Mouse (Mus musculus) heart, embryonic 14.5 days (tissue): ENCODE measurements around the gene Nek6. TPM values are rescaled to one million over a fixed set of nuclear protein-coding genes. Genes with fewer than 3 reads are reported as not detected.

Source experiments
- ATAC-seq: fragments of 200-750 bp; cut with Nextera tagmentation; 2 replicates; pipeline ENCODE4 v1.8.0; 2017; ENCODE audit warnings: low read depth, moderate TSS enrichment; ENCODE audit not compliant: insufficient number of reproducible peaks, insufficient read depth, low FRiP score
- H3K27ac ChIP-seq, 2 experiments: fragments of 200-500 bp in 1 of 2; fragments of 300-500 bp in 1 of 2; sonication (generic) in 1 of 2; replicated peaks in 1 of 2; 2 replicates each; pipeline ENCODE4 v1.5.1; 2012 to 2014; ENCODE audit warnings: low read depth in 2 of 2, low read length in 2 of 2, control low read depth in 1 of 2, mild to moderate bottlenecking in 1 of 2, mixed read lengths in 1 of 2; ENCODE audit not compliant: control insufficient read depth in 1 of 2, insufficient read depth in 1 of 2
- H3K27me3 ChIP-seq: fragments of 300-500 bp; sonication (generic); 2 replicates; pipeline ENCODE4 v1.6.1; 2014; ENCODE audit warnings: mild to moderate bottlenecking, low read length, control low read depth; ENCODE audit not compliant: control insufficient read depth, insufficient read depth
- H3K36me3 ChIP-seq: fragments of 300-500 bp; sonication (generic); 2 replicates; pipeline ENCODE4 v1.6.1; 2014; ENCODE audit warnings: mild to moderate bottlenecking, control low read depth, low read length, mixed read lengths; ENCODE audit not compliant: control insufficient read depth, insufficient read depth
- H3K4me1 ChIP-seq, 2 experiments: fragments of 200-500 bp in 1 of 2; fragments of 300-500 bp in 1 of 2; sonication (generic) in 1 of 2; 2 replicates each; pipeline ENCODE4 v1.6.1; 2012 to 2014; ENCODE audit warnings: low read length in 2 of 2, control low read depth in 1 of 2, mixed read lengths in 1 of 2; ENCODE audit not compliant: control insufficient read depth in 2 of 2, insufficient read depth in 2 of 2
- H3K4me2 ChIP-seq: fragments of 300-500 bp; sonication (generic); 2 replicates; pipeline ENCODE4 v1.6.1; 2014; ENCODE audit warnings: mild to moderate bottlenecking, low read length
- H3K4me3 ChIP-seq, 2 experiments: fragments of 200-500 bp in 1 of 2; fragments of 300-500 bp in 1 of 2; sonication (generic) in 1 of 2; 2 replicates each; pipeline ENCODE4 v1.5.1; 2012 to 2014; ENCODE audit warnings: low read length in 2 of 2, mild to moderate bottlenecking in 2 of 2, control low read depth in 1 of 2, low read depth in 1 of 2, moderate library complexity in 1 of 2; ENCODE audit not compliant: control insufficient read depth in 1 of 2, insufficient read depth in 1 of 2
- H3K9ac ChIP-seq: fragments of 300-500 bp; sonication (generic); 2 replicates; pipeline ENCODE4 v1.6.1; 2014; ENCODE audit warnings: mild to moderate bottlenecking, low read length
- H3K9me3 ChIP-seq: fragments of 300-500 bp; sonication (generic); 2 replicates; pipeline ENCODE4 v1.6.1; 2016; ENCODE audit warnings: low read length, control low read depth; ENCODE audit not compliant: control insufficient read depth
- WGBS: fragments of 180-500 bp; shearing (Covaris S2); extraction: QIAGEN DNeasy Blood & Tissue Kit; methylation state at CpG from one replicate; pipeline ENCODE4 v1.1.7; 2014; 5-methylcytosine and 5-hydroxymethylcytosine counted together
- polyA plus RNA-seq: library from polyadenylated mRNA; unstranded; fragments of >200 nt; fragmentation: Nextera tagmentation; extraction: Ambion mirVana; gene quantifications from 2 replicates; pipeline ENCODE4 v1.2.1, GENCODE M21; 2014

The Nek6 gene
- polyA plus RNA-seq, 1 experiment from 2014 or later = 69.7 TPM

- Histone ChIP-seq H3K4me3 (no peak overlapping the region), H3K9me3 (no peaks in the 10 kb centered on the region), H3K36me3 (no peaks in the 10 kb centered on the region), H3K4me2 (no peak overlapping the region), H3K27me3 (no peaks in the 10 kb centered on the region), H3K27ac (peak overlapping the region in 1 of 2 experiments; percentile 55; a peak in 2 of 4 replicates), H3K9ac (0 out of 2 replicates have a peak overlapping the region, but pooled peaks have one; percentile 4), H3K4me1 (peaks cover 58 to 72% of the 10 kb centered on the region in 2 experiments)
- ATAC-seq = no peak
- WGBS = 45% methylated on average over 8 of the region's 8 CpGs
Measured at GRCm38 (mm10) chr2:38536331-38536731, 24.9 kb downstream of the Nek6 start.

DNA sequence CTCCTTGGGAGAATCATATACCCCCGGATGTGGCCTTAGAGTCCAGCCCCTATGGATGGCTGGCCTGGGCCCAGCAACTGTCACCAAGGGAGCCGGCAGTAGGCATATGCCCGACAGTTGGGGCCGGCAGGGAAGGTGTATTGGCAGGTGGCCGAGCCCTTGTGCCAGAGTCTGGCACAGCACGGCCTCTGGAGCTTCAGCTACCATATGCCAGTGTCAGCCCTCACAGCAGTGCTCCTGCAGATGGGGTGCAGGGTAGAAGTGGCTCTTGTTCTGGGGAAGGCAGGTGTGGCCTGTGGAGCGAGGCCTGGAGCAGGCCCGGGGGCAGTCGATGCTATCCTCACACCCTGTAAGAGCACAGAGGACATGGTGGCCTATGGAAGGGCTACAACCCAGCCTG lies 28.2 kb downstream of the Nek6 start:
- H3K36me3 ChIP-seq = no peaks in the 10 kb centered on the region
- H3K4me3 ChIP-seq = no peak overlapping the region
- H3K9me3 ChIP-seq = no peaks in the 10 kb centered on the region
- WGBS = 85% methylated on average over 9 of the region's 9 CpGs
- H3K4me1 ChIP-seq = peaks cover 43 to 62% of the 10 kb centered on the region in 2 experiments
- H3K27ac ChIP-seq = no peak overlapping the region
- ATAC-seq = no peak
- no peaks in the 10 kb centered on the region for H3K27me3 ChIP-seq
- no peak overlapping the region for H3K9ac ChIP-seq
- H3K4me2 ChIP-seq = no peak overlapping the region

- Histone ChIP-seq H3K4me3 (no peak overlapping the region), H3K4me2 (peak overlapping the region; percentile 27; the same call in 1 of the 2 replicates), H3K9ac (0 out of 2 replicates have a peak overlapping the region, but pooled peaks have one; percentile 21), H3K27ac (peak overlapping the region; percentile 3 to 63; a peak in 2 of 4 replicates), H3K36me3 (no peaks in the 10 kb centered on the region), H3K4me1 (peaks cover 37 to 62% of the 10 kb centered on the region in 2 experiments), H3K27me3 (no peaks in the 10 kb centered on the region), H3K9me3 (no peaks in the 10 kb centered on the region)
- WGBS = 72% methylated on average over 6 of the region's 6 CpGs
- ATAC-seq = no peak
Measured at GRCm38 (mm10) chr2:38540666-38541065, 29.2 kb downstream of the Nek6 start.

DNA sequence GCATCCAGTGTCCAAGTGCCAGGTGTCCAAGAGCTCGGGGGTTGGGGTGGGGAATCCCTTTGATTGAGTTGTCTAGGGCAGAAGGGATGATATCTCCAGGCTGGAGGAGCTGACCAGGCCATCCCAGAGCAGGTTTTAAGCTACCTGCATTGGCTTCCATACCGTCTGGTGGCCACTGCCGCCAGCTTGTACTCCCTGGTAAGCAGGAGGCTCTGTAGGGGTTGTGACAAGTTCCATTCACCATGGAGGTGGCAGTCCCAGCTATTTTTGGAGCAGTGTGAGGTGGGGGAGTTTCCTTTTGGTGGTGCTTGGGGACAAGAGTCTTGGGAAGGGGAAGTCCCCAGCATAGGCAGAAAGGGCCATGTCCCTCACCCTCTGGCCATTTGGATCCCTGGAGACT lies 29.7 kb downstream of the Nek6 start:
- Histone ChIP-seq H3K4me1 (peaks cover 37 to 62% of the 10 kb centered on the region in 2 experiments), H3K27me3 (no peaks in the 10 kb centered on the region), H3K4me2 (peak overlapping the region; percentile 27; the same call in 1 of the 2 replicates), H3K9ac (peak overlapping the region; percentile 21; the same call in 1 of the 2 replicates), H3K9me3 (no peaks in the 10 kb centered on the region), H3K4me3 (no peak overlapping the region), H3K36me3 (no peaks in the 10 kb centered on the region), H3K27ac (peak overlapping the region; percentile 3 to 63; a peak in 3 of 4 replicates)
- ATAC-seq = peak; percentile 51
- WGBS = 38% methylated on average over 3 of the region's 3 CpGs

DNA sequence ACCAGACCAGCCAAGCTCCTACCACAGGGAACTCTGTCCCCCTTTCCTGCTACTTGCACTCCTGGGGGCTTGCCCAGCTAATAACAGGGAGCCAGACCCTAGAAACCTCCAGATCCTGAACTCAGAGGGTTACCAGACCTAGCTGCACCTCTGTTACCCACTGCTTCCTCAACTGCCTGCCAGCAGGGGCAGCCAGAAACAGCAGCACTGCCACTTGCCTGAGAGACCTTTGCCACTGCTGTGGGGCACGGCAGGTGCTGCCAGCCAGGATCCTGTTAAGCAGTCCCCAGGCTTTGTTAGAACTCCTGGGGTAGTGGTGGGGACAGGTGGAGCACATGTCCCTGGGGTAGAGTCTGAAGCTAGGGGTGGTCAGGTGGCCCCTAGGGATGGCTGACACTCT lies 30.1 kb downstream of the Nek6 start:
- peak overlapping the region; percentile 27; the same call in 1 of the 2 replicates for H3K9ac ChIP-seq
- no peaks in the 10 kb centered on the region for H3K9me3 ChIP-seq
- H3K4me1 ChIP-seq = peaks cover 37 to 62% of the 10 kb centered on the region in 2 experiments
- ATAC-seq = no peak
- peak overlapping the region; percentile 27; the same call in 1 of the 2 replicates for H3K4me2 ChIP-seq
- peak overlapping the region; percentile 3 to 63; a peak in 3 of 4 replicates for H3K27ac ChIP-seq
- no peak overlapping the region for H3K4me3 ChIP-seq
- no peaks in the 10 kb centered on the region for H3K27me3 ChIP-seq
- 48% methylated on average over 1 of the region's 1 CpGs for WGBS
- H3K36me3 ChIP-seq = no peaks in the 10 kb centered on the region

GRCm38 (mm10) chr2:38542366-38542765 lies 30.9 kb downstream of the Nek6 start:
- 19% methylated on average over 1 of the region's 1 CpGs for WGBS
- Histone ChIP-seq H3K27ac (no peak overlapping the region), H3K4me3 (no peak overlapping the region), H3K4me2 (no peak overlapping the region), H3K9ac (no peak overlapping the region), H3K36me3 (no peaks in the 10 kb centered on the region), H3K27me3 (no peaks in the 10 kb centered on the region), H3K9me3 (no peaks in the 10 kb centered on the region), H3K4me1 (peaks cover 42 to 68% of the 10 kb centered on the region in 2 experiments)
- ATAC-seq = no peak

DNA sequence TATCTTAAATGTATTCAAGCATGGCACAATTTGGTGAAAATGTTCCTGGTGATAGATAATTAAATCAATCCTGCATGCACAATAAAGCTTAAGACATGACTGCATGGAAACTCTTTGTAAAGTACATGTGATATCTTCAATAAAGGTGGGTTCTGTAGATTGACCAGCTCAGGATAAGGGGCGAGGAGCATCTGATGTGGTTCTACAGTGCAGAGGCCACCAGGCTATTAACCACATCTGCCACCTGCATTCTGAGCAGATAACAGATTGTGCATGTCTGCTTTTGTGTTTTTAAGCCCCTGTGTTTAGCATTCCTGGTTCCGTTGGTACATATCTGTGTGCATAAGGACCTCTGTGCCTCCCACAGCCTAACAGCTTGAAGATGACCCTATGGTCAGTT lies 31.7 kb downstream of the Nek6 start:
- no peak overlapping the region for H3K27ac ChIP-seq
- peaks cover 42 to 68% of the 10 kb centered on the region in 2 experiments for H3K4me1 ChIP-seq
- ATAC-seq = no peak
- H3K27me3 ChIP-seq = no peaks in the 10 kb centered on the region
- H3K9me3 ChIP-seq = no peaks in the 10 kb centered on the region
- no peak overlapping the region for H3K9ac ChIP-seq
- 82% methylated on average over 2 of the region's 2 CpGs for WGBS
- H3K4me2 ChIP-seq = no peak overlapping the region
- H3K4me3 ChIP-seq = no peak overlapping the region
- no peaks in the 10 kb centered on the region for H3K36me3 ChIP-seq

DNA sequence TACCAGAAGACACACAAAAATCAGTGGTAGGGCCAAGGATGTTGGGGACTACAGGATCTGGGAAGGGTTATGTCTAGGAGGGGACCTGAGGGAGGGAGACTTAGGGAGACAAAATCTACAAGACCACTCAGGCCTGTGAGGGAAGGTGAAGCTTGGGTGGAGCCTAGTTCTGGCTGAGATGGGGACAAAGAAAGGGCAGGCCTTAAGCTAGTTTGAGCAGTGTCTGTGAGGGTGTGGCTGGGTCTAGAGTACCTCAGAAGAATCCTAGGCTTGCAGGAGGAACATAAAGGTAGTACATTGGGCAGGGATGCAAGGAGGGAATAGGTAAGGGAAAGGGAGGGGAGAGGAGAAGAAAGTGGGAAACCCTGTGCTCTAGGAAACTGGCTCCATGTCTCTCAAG lies 32.9 kb downstream of the Nek6 start:
- no peaks in the 10 kb centered on the region for H3K27me3 ChIP-seq
- peaks cover 45 to 76% of the 10 kb centered on the region in 2 experiments for H3K4me1 ChIP-seq
- no peak overlapping the region for H3K4me3 ChIP-seq
- no peaks in the 10 kb centered on the region for H3K36me3 ChIP-seq
- H3K9me3 ChIP-seq = no peaks in the 10 kb centered on the region
- no peak for ATAC-seq
- H3K27ac ChIP-seq = no peak overlapping the region
- no peak overlapping the region for H3K9ac ChIP-seq
- H3K4me2 ChIP-seq = no peak overlapping the region
